29 mouse cellular contexts compared by ENCODE assay signal in the genomic region with DNA sequence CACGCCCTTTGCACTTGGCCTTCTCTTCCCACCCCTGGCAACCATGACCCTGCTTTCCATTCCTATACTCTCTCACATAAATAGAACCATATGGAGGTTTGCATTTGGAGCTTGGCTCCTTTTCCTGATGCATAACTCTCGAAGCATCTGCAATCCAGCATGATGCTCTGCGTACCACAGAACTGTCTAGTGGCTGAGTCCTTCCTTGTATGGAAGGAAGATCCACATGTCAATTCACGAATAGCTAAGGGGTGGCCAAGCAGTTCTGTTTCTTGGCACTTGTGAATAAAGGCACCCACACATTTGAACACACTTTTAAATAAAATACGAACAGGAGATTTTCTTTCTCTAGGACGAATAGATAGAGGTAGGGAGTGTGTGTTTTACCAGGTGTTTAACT. TPM values are rescaled to one million over a fixed set of nuclear protein-coding genes. Genes with fewer than 3 reads are reported as not detected.
DNase-seq lines count a peak whose midpoint lies in the region; ATAC-seq and TF ChIP-seq lines count a peak whose summit lies in the region.
"Had no signal": no experiment of that assay in that cellular context is flagged by ENCODE, and none has a peak within 500 bp of the region (broad histone marks: within the 10 kb centered on the region; RNA-seq: fewer than 3 reads in every experiment).

No protein-coding gene starts in this region.

- no peak for ATAC-seq in liver, embryonic 11.5 days (replicated peaks; ENCODE audit: low FRiP score)
- no peak for ATAC-seq in liver, postnatal 0 days
- ATAC-seq in embryonic facial prominence, embryonic 14.5 days (ENCODE audit: low read depth): 0 out of 2 replicates have a peak, but pooled peaks have one; percentile 18
- no peak for ATAC-seq in midbrain, embryonic 14.5 days (ENCODE audit: low FRiP score, low TSS enrichment)
- ATAC-seq: forebrain, embryonic 15.5 days; midbrain, embryonic 15.5 days had no signal

- no peaks in the 10 kb centered on the region for H3K9me3 ChIP-seq in liver, embryonic 11.5 days (ENCODE audit: control insufficient read depth, low read length)
- H3K9me3 ChIP-seq in liver, postnatal 0 days (ENCODE audit: low read length): 0 out of 2 replicates have a peak, but pooled peaks cover 2% of the 10 kb centered on the region
- H3K9me3 ChIP-seq in embryonic facial prominence, embryonic 14.5 days (ENCODE audit: control insufficient read depth, low read length): no peaks in the 10 kb centered on the region
- no peaks in the 10 kb centered on the region for H3K9me3 ChIP-seq in midbrain, embryonic 14.5 days (ENCODE audit: control insufficient read depth, low read length)
- H3K9me3 ChIP-seq: embryonic facial prominence, embryonic 15.5 days; forebrain, embryonic 15.5 days; heart, embryonic 12.5 days; hindbrain, embryonic 13.5 days; kidney, embryonic 15.5 days; midbrain, embryonic 15.5 days; neural tube, embryonic 12.5 days had no signal

- 88% methylated on average over 6 of the region's 6 CpGs for whole genome bisulfite sequencing in liver, embryonic 11.5 days
- WGBS in liver, postnatal 0 days (ENCODE audit: insufficient replicate concordance): 87% methylated on average over 6 of the region's 6 CpGs
- 54% methylated on average over 6 of the region's 6 CpGs for WGBS in embryonic facial prominence, embryonic 14.5 days
- 84% methylated on average over 6 of the region's 6 CpGs for WGBS in midbrain, embryonic 14.5 days

- no peak for DNase-seq in liver, embryonic 11.5 days (ENCODE audit: low spot score)
- DNase-seq in liver, postnatal 0 days: no peak
- DNase-seq in embryo, embryonic 10.5 days (ENCODE audit: low spot score): peak; percentile 31
- DNase-seq in embryonic facial prominence, embryonic 14.5 days (ENCODE audit: low spot score): peak; percentile 68
- DNase-seq in telencephalon, adult 2 months (ENCODE audit: low read depth, low spot score): peak; percentile 31
- no peak for DNase-seq in urinary bladder, postnatal 14 days (ENCODE audit: low spot score)
- no peak for DNase-seq in midbrain, embryonic 14.5 days
- DNase-seq: adrenal gland, postnatal 14 days; cerebellum, adult 8-10 months; gastrocnemius, postnatal 14 days; heart, adult 18-20 months; heart, postnatal 14 days; kidney, adult 11 months; kidney, postnatal 4 days; layer of hippocampus, adult 9-11 months; left cerebral cortex, postnatal 4 days; lung, adult 2 months; lung, postnatal 14 days; retina, postnatal 1 day; right cerebral cortex, postnatal 4 days; thymus, postnatal 36 days had no signal

- H3K4me3 ChIP-seq in liver, embryonic 11.5 days (ENCODE audit: low read depth, low read length): no peak overlapping the region
- no peak overlapping the region for H3K4me3 ChIP-seq in liver, postnatal 0 days (ENCODE audit: low read depth, low read length)
- H3K4me3 ChIP-seq in embryonic facial prominence, embryonic 14.5 days (ENCODE audit: low read depth, low read length): no peak overlapping the region
- no peak overlapping the region for H3K4me3 ChIP-seq in midbrain, embryonic 14.5 days (replicated peaks; ENCODE audit: low read depth, low read length)
- H3K4me3 ChIP-seq: embryonic facial prominence, embryonic 15.5 days; forebrain, embryonic 15.5 days; heart, embryonic 12.5 days; hindbrain, embryonic 13.5 days; kidney, embryonic 15.5 days; megakaryocyte, embryonic 14.5 days; midbrain, embryonic 15.5 days; neural tube, embryonic 12.5 days had no signal

- peaks cover 35% of the 10 kb centered on the region for H3K4me1 ChIP-seq in liver, embryonic 11.5 days (replicated peaks; ENCODE audit: control insufficient read depth, insufficient read depth, low read length)
- peaks cover 32% of the 10 kb centered on the region for H3K4me1 ChIP-seq in liver, postnatal 0 days (ENCODE audit: insufficient read depth)
- H3K4me1 ChIP-seq in embryonic facial prominence, embryonic 14.5 days (ENCODE audit: control insufficient read depth, insufficient read depth, low read length): peaks cover 17% of the 10 kb centered on the region
- H3K4me1 ChIP-seq in midbrain, embryonic 14.5 days (ENCODE audit: control insufficient read depth, insufficient read depth, low read length): no peaks in the 10 kb centered on the region
- H3K4me1 ChIP-seq: forebrain, embryonic 15.5 days; heart, embryonic 12.5 days; hindbrain, embryonic 13.5 days; midbrain, embryonic 15.5 days; neural tube, embryonic 12.5 days had no signal

- TF ChIP-seq EP300 in liver, postnatal 0 days (IDR thresholded peaks at IDR 0.05; ENCODE audit: low read depth): no peak

- no peak overlapping the region for H3K4me2 ChIP-seq in liver, embryonic 11.5 days
- H3K4me2 ChIP-seq in liver, postnatal 0 days (ENCODE audit: low read depth, low read length): no peak overlapping the region
- H3K4me2 ChIP-seq in embryonic facial prominence, embryonic 14.5 days (ENCODE audit: low read depth, low read length): no peak overlapping the region
- H3K4me2 ChIP-seq in midbrain, embryonic 14.5 days (ENCODE audit: low read length): no peak overlapping the region
- H3K4me2 ChIP-seq: embryonic facial prominence, embryonic 15.5 days; forebrain, embryonic 15.5 days; heart, embryonic 12.5 days; hindbrain, embryonic 13.5 days; kidney, embryonic 15.5 days; midbrain, embryonic 15.5 days; neural tube, embryonic 12.5 days had no signal

- H3K9ac ChIP-seq in liver, embryonic 11.5 days (ENCODE audit: low read depth, low read length): no peak overlapping the region
- no peak overlapping the region for H3K9ac ChIP-seq in liver, postnatal 0 days (replicated peaks)
- no peak overlapping the region for H3K9ac ChIP-seq in embryonic facial prominence, embryonic 14.5 days (ENCODE audit: low read depth, low read length)
- no peak overlapping the region for H3K9ac ChIP-seq in midbrain, embryonic 14.5 days (replicated peaks; ENCODE audit: low read length)
- H3K9ac ChIP-seq: embryonic facial prominence, embryonic 15.5 days; forebrain, embryonic 15.5 days; heart, embryonic 12.5 days; hindbrain, embryonic 13.5 days; kidney, embryonic 15.5 days; midbrain, embryonic 15.5 days; neural tube, embryonic 12.5 days had no signal

- no peak for TF ChIP-seq CTCF in liver, postnatal 0 days (IDR thresholded peaks at IDR 0.05; ENCODE audit: low read depth)

- no peaks in the 10 kb centered on the region for H3K27me3 ChIP-seq in liver, embryonic 11.5 days (replicated peaks; ENCODE audit: control insufficient read depth, insufficient read depth, low read length)
- no peaks in the 10 kb centered on the region for H3K27me3 ChIP-seq in liver, postnatal 0 days (ENCODE audit: insufficient read depth, low read length)
- H3K27me3 ChIP-seq in embryonic facial prominence, embryonic 14.5 days (replicated peaks; ENCODE audit: control insufficient read depth, insufficient read depth, low read length): no peaks in the 10 kb centered on the region
- H3K27me3 ChIP-seq in midbrain, embryonic 14.5 days (ENCODE audit: control insufficient read depth, insufficient read depth, low read length): no peaks in the 10 kb centered on the region
- H3K27me3 ChIP-seq: embryonic facial prominence, embryonic 15.5 days; forebrain, embryonic 15.5 days; heart, embryonic 12.5 days; hindbrain, embryonic 13.5 days; kidney, embryonic 15.5 days; megakaryocyte, embryonic 14.5 days; midbrain, embryonic 15.5 days; neural tube, embryonic 12.5 days had no signal

- peak overlapping the region; percentile 54 for H3K27ac ChIP-seq in liver, embryonic 11.5 days (ENCODE audit: low read depth, low read length)
- no peak overlapping the region for H3K27ac ChIP-seq in liver, postnatal 0 days (ENCODE audit: low read depth)
- H3K27ac ChIP-seq in embryonic facial prominence, embryonic 14.5 days (replicated peaks; ENCODE audit: low read depth, low read length): no peak overlapping the region; the same call in 1 of the 2 replicates
- H3K27ac ChIP-seq in midbrain, embryonic 14.5 days (replicated peaks; ENCODE audit: low read depth, low read length): no peak overlapping the region
- H3K27ac ChIP-seq: embryonic facial prominence, embryonic 15.5 days; forebrain, embryonic 15.5 days; hindbrain, embryonic 13.5 days; kidney, embryonic 15.5 days; midbrain, embryonic 15.5 days; neural tube, embryonic 12.5 days had no signal

- H3K36me3 ChIP-seq in liver, embryonic 11.5 days (ENCODE audit: control insufficient read depth, insufficient read depth, low read length): no peaks in the 10 kb centered on the region
- H3K36me3 ChIP-seq in liver, postnatal 0 days (replicated peaks; ENCODE audit: insufficient read depth, low read length): no peaks in the 10 kb centered on the region
- no peaks in the 10 kb centered on the region for H3K36me3 ChIP-seq in embryonic facial prominence, embryonic 14.5 days (ENCODE audit: control insufficient read depth, insufficient read depth, low read length)
- no peaks in the 10 kb centered on the region for H3K36me3 ChIP-seq in midbrain, embryonic 14.5 days (ENCODE audit: control insufficient read depth, insufficient read depth, low read length)
- H3K36me3 ChIP-seq: embryonic facial prominence, embryonic 15.5 days; forebrain, embryonic 15.5 days; heart, embryonic 12.5 days; hindbrain, embryonic 13.5 days; kidney, embryonic 15.5 days; midbrain, embryonic 15.5 days; neural tube, embryonic 12.5 days had no signal

RNA-seq across cellular contexts. Expression of gene Nsmce1, which starts 26.1 kb away (rescaled TPM):
- 126 and 132 TPM in 2 replicates for polyA plus RNA-seq in liver, embryonic 11.5 days (2014; fragmentation: Nextera tagmentation; extraction: Ambion mirVana)
- polyA plus RNA-seq in liver, postnatal 0 days (2015; fragmentation: Nextera tagmentation; extraction: Ambion mirVana): 47.6 and 49.2 TPM in 2 replicates
- 115 and 116 TPM in 2 replicates for polyA plus RNA-seq in embryonic facial prominence, embryonic 14.5 days (2014; fragmentation: Nextera tagmentation; extraction: Ambion mirVana)
- polyA plus RNA-seq in midbrain, embryonic 14.5 days (2014; fragmentation: Nextera tagmentation; extraction: Ambion mirVana): 93.9 and 101 TPM in 2 replicates

RNA-seq across cellular contexts. Expression of gene Il4ra, which starts 34.5 kb away (rescaled TPM):
- polyA plus RNA-seq in liver, embryonic 11.5 days (2014; fragmentation: Nextera tagmentation; extraction: Ambion mirVana): 4.4 and 5.3 TPM in 2 replicates
- polyA plus RNA-seq in liver, postnatal 0 days (2015; fragmentation: Nextera tagmentation; extraction: Ambion mirVana): 8.7 and 9.5 TPM in 2 replicates
- 10.2 and 11.4 TPM in 2 replicates for polyA plus RNA-seq in embryonic facial prominence, embryonic 14.5 days (2014; fragmentation: Nextera tagmentation; extraction: Ambion mirVana)
- 2.4 and 4.7 TPM in 2 replicates for polyA plus RNA-seq in midbrain, embryonic 14.5 days (2014; fragmentation: Nextera tagmentation; extraction: Ambion mirVana)

Comparison
In these comparisons a context has a peak if more than half of its experiments do, and no peak if none do; other contexts are left out.
1. DNase-seq: peak in embryo, embryonic 10.5 days (single experiment), embryonic facial prominence, embryonic 14.5 days (single experiment) and telencephalon, adult 2 months (single experiment); none in liver, embryonic 11.5 days (single experiment), liver, postnatal 0 days (single experiment), urinary bladder, postnatal 14 days (single experiment) and midbrain, embryonic 14.5 days (single experiment).